Mouse (Mus musculus) cerebellum, postnatal 25 days (tissue): ENCODE data around the gene Mest.
A peak's percentile ranks its signal among the peaks of the same experiment; 100 is the strongest.

ENCODE experiments used
- DNase-seq, 2 experiments: peaks; one replicate each; pipeline ENCODE4 v3.0.0; 2021; ENCODE audit warnings: mixed read lengths in 2 of 2

Mest gene

GRCm38 (mm10) chr6:30709115-30709514 is 14.2 kb upstream of the Mest start:
- DNase-seq: no peak

- no peak for DNase-seq
Measured at GRCm38 (mm10) chr6:30710371-30711364, 12.7 kb upstream of the Mest start.

- no peak for DNase-seq
Measured at GRCm38 (mm10) chr6:30711365-30711763, 12.0 kb upstream of the Mest start.

GRCm38 (mm10) chr6:30712484-30712883 is 10.9 kb upstream of the Mest start:
- no peak for DNase-seq

GRCm38 (mm10) chr6:30713455-30713854 is 9.9 kb upstream of the Mest start:
- no peak for DNase-seq

GRCm38 (mm10) chr6:30713896-30714295 is 9.5 kb upstream of the Mest start:
- no peak for DNase-seq

- DNase-seq: no peak
Measured at GRCm38 (mm10) chr6:30714891-30715471, 8.4 kb upstream of the Mest start.

- DNase-seq: no peak
Measured at GRCm38 (mm10) chr6:30716796-30717195, 6.6 kb upstream of the Mest start.

- DNase-seq: no peak
Measured at GRCm38 (mm10) chr6:30722385-30723164, 772 bp upstream of the Mest start.

- DNase-seq: no peak
Measured at GRCm38 (mm10) chr6:30730301-30730971, 7.1 kb downstream of the Mest start.

- DNase-seq: no peak
Measured at GRCm38 (mm10) chr6:30732571-30733130, 9.3 kb downstream of the Mest start.

GRCm38 (mm10) chr6:30734465-30734864 is 11.1 kb downstream of the Mest start:
- no peak for DNase-seq

GRCm38 (mm10) chr6:30734988-30735727 is 11.8 kb downstream of the Mest start:
- no peak for DNase-seq

- peak in 1 of 2 experiments; percentile 17 for DNase-seq
Measured at GRCm38 (mm10) chr6:30735728-30736371, 12.5 kb downstream of the Mest start.

- no peak for DNase-seq
Measured at GRCm38 (mm10) chr6:30736372-30736762, 13.0 kb downstream of the Mest start.

GRCm38 (mm10) chr6:30736864-30737547 is 13.7 kb downstream of the Mest start:
- DNase-seq: peak; percentile 80 to 87

GRCm38 (mm10) chr6:30737548-30738463 is 14.5 kb downstream of the Mest start:
- DNase-seq: peak; percentile 88 to 89

- peak; percentile 36 to 43 for DNase-seq
Measured at GRCm38 (mm10) chr6:30738464-30739006, 15.2 kb downstream of the Mest start.

- peak; percentile 46 to 65 for DNase-seq
Measured at GRCm38 (mm10) chr6:30739177-30739747, 15.9 kb downstream of the Mest start.
